In genomic region chr5:51039713-51040178, GRCm38 (mm10) we compare ENCODE assay signal across 11 mouse cellular contexts.
A peak's percentile ranks its signal among the peaks of the same experiment; 100 is the strongest.
DNase-seq lines count a peak whose midpoint lies in the region; ATAC-seq and TF ChIP-seq lines count a peak whose summit lies in the region.
"Had no signal": no experiment of that assay in that cellular context is flagged by ENCODE, and none has a peak within 500 bp of the region (broad histone marks: within the 10 kb centered on the region; RNA-seq: fewer than 3 reads in every experiment).

No protein-coding gene starts in this region.

- no peak overlapping the region for H3K9ac ChIP-seq in liver, embryonic 16.5 days (ENCODE audit: low read depth, low read length)
- no peak overlapping the region for H3K9ac ChIP-seq in forebrain, postnatal 0 days
- H3K9ac ChIP-seq: embryonic facial prominence, embryonic 15.5 days had no signal

- 51% methylated on average over 5 of the region's 5 CpGs for WGBS in liver, embryonic 16.5 days (ENCODE audit: insufficient replicate concordance)
- WGBS in forebrain, postnatal 0 days, result 90% methylated on average over 5 of the region's 5 CpGs

- peak; percentile 94 for ATAC-seq in liver, embryonic 16.5 days (ENCODE audit: low read depth)
- no peak for ATAC-seq in forebrain, postnatal 0 days
- no peak for ATAC-seq in megakaryocyte-erythroid progenitor cell, adult 5-6 weeks (replicated peaks; ENCODE audit: low FRiP score, low TSS enrichment, poor library complexity, severe bottlenecking)

- TF ChIP-seq CTCF in forebrain, postnatal 0 days (IDR thresholded peaks at IDR 0.05; ENCODE audit: low read depth), result no peak

- H3K27me3 ChIP-seq in liver, embryonic 16.5 days (ENCODE audit: control insufficient read depth, insufficient read depth, low read depth, low read length), result no peaks in the 10 kb centered on the region
- no peaks in the 10 kb centered on the region for H3K27me3 ChIP-seq in forebrain, postnatal 0 days (ENCODE audit: insufficient read depth, low read length)
- H3K27me3 ChIP-seq: embryonic facial prominence, embryonic 15.5 days; megakaryocyte, embryonic 14.5 days had no signal

- no peak overlapping the region for H3K4me3 ChIP-seq in liver, embryonic 16.5 days (ENCODE audit: low read depth, low read length)
- H3K4me3 ChIP-seq in forebrain, postnatal 0 days (ENCODE audit: low read depth, low read length), result no peak overlapping the region
- H3K4me3 ChIP-seq: embryonic facial prominence, embryonic 15.5 days; megakaryocyte, embryonic 14.5 days had no signal

- no peaks in the 10 kb centered on the region for H3K4me1 ChIP-seq in liver, embryonic 16.5 days (ENCODE audit: control insufficient read depth, low read depth, low read length)
- no peaks in the 10 kb centered on the region for H3K4me1 ChIP-seq in forebrain, postnatal 0 days (ENCODE audit: insufficient read depth)
- H3K4me1 ChIP-seq: embryonic facial prominence, embryonic 15.5 days; megakaryocyte, embryonic 14.5 days had no signal

- H3K36me3 ChIP-seq in liver, embryonic 16.5 days (ENCODE audit: control insufficient read depth, insufficient read depth), result no peaks in the 10 kb centered on the region
- H3K36me3 ChIP-seq in forebrain, postnatal 0 days (ENCODE audit: insufficient read depth), result no peaks in the 10 kb centered on the region
- H3K36me3 ChIP-seq: embryonic facial prominence, embryonic 15.5 days had no signal

- DNase-seq in adrenal gland, postnatal 14 days, result peak; percentile 31
- no peak for DNase-seq in adrenal gland, adult 8-10 months
- DNase-seq in urinary bladder, postnatal 14 days (ENCODE audit: low spot score), result peak; percentile 33
- DNase-seq in urinary bladder, postnatal 25 days (ENCODE audit: low spot score), result no peak
- DNase-seq in forebrain, postnatal 0 days, result no peak
- no peak for DNase-seq in right cerebral cortex, postnatal 10 days (ENCODE audit: low spot score in 2 of 2)
- DNase-seq: right cerebral cortex, postnatal 14 days had no signal

- H3K9me3 ChIP-seq in liver, embryonic 16.5 days (replicated peaks; ENCODE audit: control insufficient read depth, low read length), result no peaks in the 10 kb centered on the region
- H3K9me3 ChIP-seq in forebrain, postnatal 0 days (ENCODE audit: low read length), result no peaks in the 10 kb centered on the region
- H3K9me3 ChIP-seq: embryonic facial prominence, embryonic 15.5 days had no signal

- no peak overlapping the region for H3K4me2 ChIP-seq in liver, embryonic 16.5 days (ENCODE audit: low read depth, low read length)
- no peak overlapping the region for H3K4me2 ChIP-seq in forebrain, postnatal 0 days (ENCODE audit: low read depth)
- H3K4me2 ChIP-seq: embryonic facial prominence, embryonic 15.5 days had no signal

- no peak overlapping the region for H3K27ac ChIP-seq in liver, embryonic 16.5 days (ENCODE audit: low read length)
- H3K27ac ChIP-seq in forebrain, postnatal 0 days (ENCODE audit: low read depth, low read length), result no peak overlapping the region
- H3K27ac ChIP-seq: embryonic facial prominence, embryonic 15.5 days had no signal

Comparison
In these comparisons a context has a peak if more than half of its experiments do, and no peak if none do; other contexts are left out.
1. DNase-seq: peak in adrenal gland, postnatal 14 days (single experiment) and urinary bladder, postnatal 14 days (single experiment); none in adrenal gland, adult 8-10 months (single experiment), urinary bladder, postnatal 25 days (single experiment), forebrain, postnatal 0 days (single experiment) and right cerebral cortex, postnatal 10 days (0 of 2).